Comparison of ENCODE assay signal across 26 mouse cellular contexts in genomic region chr8:11761551-11761950, GRCm38 (mm10). TPM values are rescaled to one million over a fixed set of nuclear protein-coding genes. Genes with fewer than 3 reads are reported as not detected.
A peak's percentile ranks its signal among the peaks of the same experiment; 100 is the strongest.
DNase-seq lines count a peak whose midpoint lies in the region; ATAC-seq and TF ChIP-seq lines count a peak whose summit lies in the region.
"Had no signal": no experiment of that assay in that cellular context is flagged by ENCODE, and none has a peak within 500 bp of the region (broad histone marks: within the 10 kb centered on the region; RNA-seq: fewer than 3 reads in every experiment).

No protein-coding gene starts in this region.

- 95% methylated on average over 6 of the region's 6 CpGs for WGBS in hindbrain, embryonic 13.5 days

- no peak for TF ChIP-seq CTCF in left cerebral cortex, adult 2 months (IDR thresholded peaks at IDR 0.05)

- DNase-seq in cerebellum, adult 11-12 months: peak; percentile 46
- no peak for DNase-seq in left cerebral cortex, adult 2 months (ENCODE audit: extremely low spot score in 1 of 2, low spot score in 2 of 2)
- no peak for DNase-seq in left cerebral cortex, adult 11 months (ENCODE audit: low spot score)
- DNase-seq in cerebellum, adult 9-10 months: peak; percentile 65
- no peak for DNase-seq in heart, postnatal 4 days
- DNase-seq: adrenal gland, postnatal 10 days; adrenal gland, postnatal 36 days; B cell, adult 2 months; forebrain, postnatal 0 days; gastrocnemius, adult 2 months; gastrocnemius, postnatal 14 days; heart, adult 11 months had no signal

- H3K4me3 ChIP-seq in left cerebral cortex, adult 2 months: no peak overlapping the region
- no peak overlapping the region for H3K4me3 ChIP-seq in hindbrain, embryonic 13.5 days
- H3K4me3 ChIP-seq: embryonic facial prominence, embryonic 12.5 days; embryonic facial prominence, embryonic 15.5 days; gastrocnemius, adult 2 months; hindbrain, embryonic 10.5 days had no signal

- no peaks in the 10 kb centered on the region for H3K36me3 ChIP-seq in hindbrain, embryonic 13.5 days
- H3K36me3 ChIP-seq: embryonic facial prominence, embryonic 12.5 days had no signal

- H3K9ac ChIP-seq in hindbrain, embryonic 13.5 days: no peak overlapping the region
- H3K9ac ChIP-seq: embryonic facial prominence, embryonic 12.5 days; embryonic facial prominence, embryonic 15.5 days; forebrain, postnatal 0 days; hindbrain, embryonic 14.5 days had no signal

- H3K4me2 ChIP-seq in hindbrain, embryonic 13.5 days: no peak overlapping the region
- H3K4me2 ChIP-seq: embryonic facial prominence, embryonic 12.5 days; embryonic facial prominence, embryonic 15.5 days; heart, embryonic 11.5 days; hindbrain, embryonic 14.5 days had no signal

- peak overlapping the region; percentile 52; the same call in 1 of the 2 replicates for H3K27ac ChIP-seq in left cerebral cortex, adult 2 months
- no peak overlapping the region for H3K27ac ChIP-seq in hindbrain, embryonic 13.5 days
- H3K27ac ChIP-seq: embryonic facial prominence, embryonic 12.5 days; embryonic facial prominence, embryonic 15.5 days; hindbrain, embryonic 10.5 days; hindbrain, embryonic 14.5 days; hindbrain, postnatal 0 days had no signal

- no peak for ATAC-seq in cerebellum, adult (ENCODE audit: insufficient number of reproducible peaks, low FRiP score, low TSS enrichment)
- no peak for ATAC-seq in hindbrain, embryonic 13.5 days (ENCODE audit: low FRiP score)
- ATAC-seq: forebrain, embryonic 14.5 days; forebrain, postnatal 0 days; hindbrain, postnatal 0 days; inflammation-experienced regulatory T-cells, adult 6 months; intestine, embryonic 16.5 days; Patski had no signal

- no peaks in the 10 kb centered on the region for H3K27me3 ChIP-seq in hindbrain, embryonic 13.5 days
- H3K27me3 ChIP-seq: CH12.LX; embryonic facial prominence, embryonic 12.5 days; embryonic facial prominence, embryonic 15.5 days; Patski had no signal

- intact Hi-C loops in left cerebral cortex, adult 2 months (cut with DNase I): no loop called here

- H3K4me1 ChIP-seq in hindbrain, embryonic 13.5 days (replicated peaks): peaks cover 31% of the 10 kb centered on the region

- no peaks in the 10 kb centered on the region for H3K9me3 ChIP-seq in hindbrain, embryonic 13.5 days
- H3K9me3 ChIP-seq: embryonic facial prominence, embryonic 12.5 days; embryonic facial prominence, embryonic 15.5 days; G1E; hindbrain, embryonic 10.5 days had no signal

RNA-seq across cellular contexts. Expression of gene Arhgef7, which starts 34.0 kb away (rescaled TPM):
- 100 to 1,000 TPM; 129 to 140 TPM for total RNA-seq in left cerebral cortex, adult 2 months (2021)
- 62.4 and 62.5 TPM in 2 replicates for polyA plus RNA-seq in hindbrain, embryonic 13.5 days (2015; fragmentation: Nextera tagmentation; extraction: Ambion mirVana)
- total RNA-seq in heart, postnatal 4 days (2021): 100 to 1,000 TPM; 209 to 213 TPM

Comparison
In these comparisons a context has a peak if more than half of its experiments do, and no peak if none do; other contexts are left out.
1. DNase-seq: peak in cerebellum, adult 11-12 months (single experiment) and cerebellum, adult 9-10 months (single experiment); none in left cerebral cortex, adult 2 months (0 of 2), left cerebral cortex, adult 11 months (single experiment) and heart, postnatal 4 days (single experiment).